Mouse (Mus musculus) megakaryocyte progenitor cell, adult 5-6 weeks (primary cell): ENCODE results near the gene Foxp1. TPM values are rescaled to one million over a fixed set of nuclear protein-coding genes. Genes with fewer than 3 reads are reported as not detected.

Source experiments
- ATAC-seq: replicated peaks from 2 replicates; pipeline ENCODE4 v1.8.0; 2016; ENCODE audit warnings: mild to moderate bottlenecking, moderate TSS enrichment, inconsistent platforms; ENCODE audit not compliant: poor library complexity
- total RNA-seq, 2 experiments: library from RNA; stranded (forward) in 1 of 2; stranded (reverse) in 1 of 2; fragments of 157-497, 149-512 nt in 1 of 2; fragments of 200-1000 nt in 1 of 2; gene quantifications; 2 replicates each; pipeline versions ENCODE4 v1.2.3 to v1.2.4; 2015 to 2017

Gene Foxp1
- total RNA-seq, 2 experiments from 2014 or later: 49.5 to 97.3 TPM

DNA sequence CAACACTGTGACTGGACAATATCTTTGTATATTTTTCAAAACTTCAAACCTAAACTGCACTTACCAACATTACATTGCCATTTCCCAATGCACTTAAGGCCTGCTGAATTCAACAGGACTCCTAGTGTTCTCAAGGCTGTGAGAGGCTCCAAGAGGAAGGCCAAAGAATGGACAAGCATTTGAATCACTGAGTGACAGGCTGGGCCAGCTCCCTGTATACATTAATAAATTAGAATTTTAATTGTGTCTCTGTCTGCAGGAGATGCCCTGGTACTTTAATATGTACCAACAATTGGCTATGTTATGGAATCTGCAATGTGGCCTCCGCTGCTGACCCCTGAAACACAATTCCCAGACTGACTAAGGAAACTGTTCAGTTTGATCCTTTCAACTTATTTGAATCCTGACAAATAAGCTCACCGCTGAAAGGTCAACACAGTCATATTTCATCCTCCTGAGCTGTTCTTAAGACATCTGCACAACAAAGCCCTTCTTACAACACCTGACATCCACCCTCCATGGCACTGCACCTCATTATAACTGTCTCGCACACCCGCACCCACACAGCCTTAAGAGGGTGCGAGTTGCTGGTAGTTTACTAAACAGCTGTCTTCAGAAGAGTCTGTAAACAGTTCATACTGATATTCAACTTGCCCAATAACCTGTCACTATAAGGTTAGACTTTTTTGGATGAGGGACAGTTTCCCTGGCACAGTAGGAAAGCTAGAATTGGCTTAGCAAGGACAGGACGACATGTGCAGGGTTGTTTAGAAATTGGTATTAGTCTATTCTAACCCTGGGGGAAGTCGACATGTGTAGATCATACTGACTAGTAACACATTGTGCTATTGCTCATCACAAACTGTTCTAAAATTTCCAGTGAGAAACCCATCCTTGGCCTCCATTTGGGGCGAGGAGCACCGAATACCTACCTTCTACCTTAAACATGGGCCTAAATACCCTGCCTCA, 448.9 kb downstream of the Foxp1 start:
- no peak for ATAC-seq

DNA sequence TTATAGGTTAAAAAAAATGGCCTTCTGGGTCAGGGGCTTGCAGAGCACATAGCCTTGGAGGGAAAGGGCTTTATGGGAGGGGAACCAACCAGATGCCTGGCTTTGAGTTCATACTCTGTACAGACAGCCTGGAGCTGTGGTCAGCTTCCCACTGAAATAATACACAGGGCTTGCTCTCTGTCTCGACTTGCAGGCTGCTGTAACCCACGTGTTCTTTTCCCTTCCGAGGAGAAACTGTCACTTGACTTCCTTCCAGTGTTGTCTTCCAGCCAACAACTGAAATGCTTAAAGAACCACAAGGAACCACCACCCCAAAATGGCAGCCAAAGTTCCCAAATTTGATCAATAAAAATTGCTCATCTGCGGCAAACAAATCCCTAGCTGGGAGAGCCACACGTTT, 451.8 kb downstream of the Foxp1 start:
- no peak for ATAC-seq

- ATAC-seq: no peak
Measured at GRCm38 (mm10) chr6:99069726-99070125, 452.8 kb downstream of the Foxp1 start.

DNA sequence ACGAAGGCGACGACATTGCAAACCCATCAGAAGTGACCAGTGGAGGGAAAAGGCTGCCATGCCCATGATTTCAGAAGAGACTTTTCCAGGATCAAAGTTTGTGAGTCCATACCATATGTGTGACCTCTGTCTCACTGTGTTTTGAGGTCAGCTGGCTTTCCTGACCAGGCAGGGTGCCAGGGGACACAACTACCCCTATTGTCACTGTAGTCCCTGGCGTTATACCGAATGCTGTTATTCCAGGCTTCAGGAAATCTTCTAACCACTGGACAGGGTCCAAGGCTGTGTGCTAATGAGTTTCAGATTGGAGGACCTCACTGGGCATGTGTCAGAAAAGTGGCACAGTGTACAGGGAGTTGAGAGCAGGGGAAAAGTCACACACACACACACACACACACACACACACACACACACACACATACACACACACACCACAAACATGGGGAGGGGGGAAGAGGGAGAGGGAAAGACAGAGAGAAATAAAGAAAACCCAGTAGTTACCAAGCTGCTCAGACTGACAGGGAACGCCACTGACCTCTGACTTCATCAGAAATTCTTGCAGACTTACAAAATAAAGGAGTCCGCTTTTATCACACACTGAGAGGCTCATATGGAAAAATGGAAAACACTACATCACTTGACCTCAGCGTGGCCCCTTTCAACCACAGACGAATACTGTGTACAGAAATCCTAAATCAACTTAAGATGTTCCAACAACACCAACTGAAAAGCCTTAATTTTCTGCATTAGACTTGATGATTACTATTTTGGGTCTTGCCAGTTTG, 456.8 kb downstream of the Foxp1 start:
- no peak for ATAC-seq

GRCm38 (mm10) chr6:99063982-99064484, 458.5 kb downstream of the Foxp1 start:
- ATAC-seq: peak; percentile 42

DNA sequence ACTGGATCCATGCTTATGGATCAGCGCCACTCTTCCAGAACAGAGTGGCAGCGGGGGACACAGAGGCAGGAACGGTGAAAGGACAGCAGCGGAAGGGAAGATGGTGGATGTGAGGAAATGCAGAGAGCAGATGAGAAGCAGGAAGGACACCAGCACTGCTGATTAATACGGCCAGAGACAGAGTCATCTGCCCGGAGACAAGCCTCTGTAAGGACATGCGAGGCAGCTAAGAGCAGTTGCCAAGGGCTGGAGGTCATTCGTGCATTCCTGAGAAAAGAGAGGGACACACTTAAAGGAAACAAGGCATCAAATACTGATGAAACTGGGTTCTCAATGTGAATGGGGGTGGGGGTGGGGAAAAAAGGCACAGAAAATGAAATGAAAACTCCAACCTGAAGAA, 459.6 kb downstream of the Foxp1 start:
- no peak for ATAC-seq

- ATAC-seq: no peak
Measured at GRCm38 (mm10) chr6:99058688-99059087, 463.8 kb downstream of the Foxp1 start.

DNA sequence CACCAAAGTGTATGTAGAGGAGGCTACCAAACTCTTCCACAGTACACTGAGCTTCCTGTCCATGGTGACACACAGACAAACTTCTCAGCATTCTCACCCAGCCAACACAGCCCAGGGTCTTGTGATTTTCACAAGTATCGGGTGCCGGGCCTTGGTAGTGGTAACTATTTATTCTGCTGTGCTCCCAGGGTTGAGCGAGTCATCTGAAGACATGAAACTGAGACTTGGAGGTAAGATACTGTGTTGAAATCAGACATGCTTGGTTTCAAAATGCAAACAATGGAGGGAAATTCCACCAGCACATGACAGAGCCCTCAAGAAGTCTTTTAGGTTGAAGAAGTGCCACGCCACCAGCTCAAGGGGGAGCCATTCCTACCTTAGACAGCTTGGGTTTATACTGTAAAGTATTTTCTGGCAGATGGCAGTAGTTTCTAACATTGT, 465.4 kb downstream of the Foxp1 start:
- ATAC-seq: peak; percentile 61

DNA sequence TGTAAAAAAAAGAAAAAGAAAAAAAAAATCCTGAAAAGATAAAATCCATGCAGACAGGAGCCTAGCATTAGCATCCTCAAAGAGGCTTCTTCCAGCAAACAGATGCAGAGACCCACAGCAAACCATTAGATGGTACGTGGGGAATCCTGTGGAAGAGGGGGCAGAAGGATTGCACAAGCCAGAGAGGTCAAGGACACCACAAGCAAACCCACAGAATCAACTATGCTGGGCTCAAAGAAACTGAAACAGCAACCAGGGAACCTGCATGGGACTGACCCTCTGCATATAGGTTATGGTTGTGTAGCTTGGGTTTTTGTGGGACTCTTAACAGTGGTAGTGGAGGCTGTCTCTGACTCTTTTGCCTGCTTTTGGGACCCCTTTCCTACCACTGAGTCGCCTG, 466.1 kb downstream of the Foxp1 start:
- peak; percentile 65 for ATAC-seq

- ATAC-seq: no peak
Measured at GRCm38 (mm10) chr6:99053998-99054397, 468.5 kb downstream of the Foxp1 start.

DNA sequence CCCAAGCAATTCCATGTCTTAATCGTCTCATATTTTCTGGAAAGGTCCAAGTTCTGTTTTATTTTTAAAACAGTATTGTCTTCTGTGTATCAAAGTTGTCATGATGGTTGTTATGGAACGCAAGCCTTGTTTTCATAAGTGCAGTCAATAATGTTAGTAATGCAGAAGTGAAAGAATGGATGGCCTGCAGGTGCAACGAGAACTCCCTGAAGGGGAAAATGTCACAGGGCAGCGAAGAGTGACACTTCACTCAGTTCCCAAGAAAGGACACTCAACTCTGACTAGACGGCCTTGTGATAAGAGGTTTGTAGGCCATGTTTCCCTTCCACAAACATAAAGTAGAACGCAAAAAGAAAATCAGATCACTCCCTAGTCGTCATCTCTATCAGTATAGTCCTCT, 469.4 kb downstream of the Foxp1 start:
- no peak for ATAC-seq

DNA sequence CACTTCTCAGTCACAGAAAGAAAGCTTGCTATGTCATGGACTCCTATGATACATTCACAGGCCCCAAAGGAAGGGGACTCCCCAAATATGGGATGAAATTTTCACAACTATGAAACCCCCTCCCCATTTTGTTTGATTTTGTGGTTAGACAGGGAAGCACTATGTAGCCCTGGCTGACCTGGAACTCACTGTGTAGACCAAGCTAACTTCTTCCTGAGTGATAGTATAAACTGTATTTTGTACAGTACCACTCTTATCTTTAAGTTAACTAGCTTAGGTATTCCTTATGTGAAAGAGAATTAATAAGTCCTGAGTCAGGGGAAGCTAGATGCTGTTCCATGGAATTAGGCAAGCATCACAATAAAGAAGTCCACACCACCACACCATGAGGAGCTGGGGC, 470.8 kb downstream of the Foxp1 start:
- no peak for ATAC-seq

GRCm38 (mm10) chr6:99050288-99051006, 472.1 kb downstream of the Foxp1 start:
- ATAC-seq: peak; percentile 44

DNA sequence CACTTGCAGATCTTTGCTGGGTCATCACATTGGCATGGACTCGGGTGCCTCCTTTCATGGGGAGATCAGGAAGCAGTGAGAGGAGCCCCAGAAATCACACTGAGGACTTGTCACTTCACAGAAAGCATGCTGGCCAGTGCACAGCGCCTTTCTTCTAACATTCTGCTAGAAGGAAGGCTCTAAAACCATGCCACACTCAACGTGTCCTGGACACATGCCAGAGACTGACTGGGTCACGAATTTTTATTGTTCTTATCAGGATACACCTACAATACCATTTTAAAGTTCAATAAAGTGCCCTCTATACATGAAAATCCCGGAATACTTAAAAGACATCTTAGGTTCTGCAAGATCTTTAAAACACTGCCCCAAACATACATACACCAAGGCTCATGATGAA, 475.2 kb downstream of the Foxp1 start:
- ATAC-seq: no peak

DNA sequence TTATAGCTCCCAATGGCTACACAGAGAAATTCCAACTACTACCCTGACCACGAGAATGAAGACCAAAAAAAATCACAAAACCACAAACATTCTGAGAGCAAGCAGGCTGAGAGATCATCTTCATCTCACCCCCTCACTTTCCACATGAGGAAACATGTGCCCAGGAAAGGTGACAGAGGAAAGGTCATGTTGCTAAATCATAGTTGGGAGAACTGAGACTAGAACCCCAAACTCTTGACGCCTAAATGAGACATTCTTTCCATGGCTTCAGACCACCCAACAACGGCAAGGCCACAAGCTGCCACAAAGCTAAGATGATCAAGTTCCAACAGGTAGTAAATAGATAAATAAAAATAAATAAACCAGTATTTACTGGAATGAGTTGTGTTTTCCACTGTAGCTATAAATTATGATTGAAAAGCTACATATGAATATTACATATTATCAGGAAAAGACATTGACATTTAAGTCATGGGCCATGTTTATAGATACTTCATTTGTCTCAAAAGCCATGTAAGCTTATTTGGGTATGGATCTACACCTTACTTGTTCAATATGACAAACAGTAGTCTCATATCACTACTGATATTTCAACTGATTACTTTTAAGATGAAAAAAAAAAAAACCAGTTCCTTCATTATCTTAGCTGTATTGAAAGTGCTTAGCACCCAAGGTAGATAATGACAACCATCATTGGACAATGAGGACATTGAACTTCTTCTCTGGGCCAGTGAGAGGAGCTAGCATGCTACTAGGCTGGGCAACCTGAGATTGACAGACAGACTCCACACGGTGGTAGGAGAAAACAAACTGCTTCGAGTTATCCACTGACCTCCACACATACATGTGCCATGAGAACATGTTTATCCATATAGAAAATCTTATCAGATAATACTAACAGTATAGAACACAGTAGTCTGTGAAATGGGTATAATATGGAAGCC, 476.4 kb downstream of the Foxp1 start:
- no peak for ATAC-seq

DNA sequence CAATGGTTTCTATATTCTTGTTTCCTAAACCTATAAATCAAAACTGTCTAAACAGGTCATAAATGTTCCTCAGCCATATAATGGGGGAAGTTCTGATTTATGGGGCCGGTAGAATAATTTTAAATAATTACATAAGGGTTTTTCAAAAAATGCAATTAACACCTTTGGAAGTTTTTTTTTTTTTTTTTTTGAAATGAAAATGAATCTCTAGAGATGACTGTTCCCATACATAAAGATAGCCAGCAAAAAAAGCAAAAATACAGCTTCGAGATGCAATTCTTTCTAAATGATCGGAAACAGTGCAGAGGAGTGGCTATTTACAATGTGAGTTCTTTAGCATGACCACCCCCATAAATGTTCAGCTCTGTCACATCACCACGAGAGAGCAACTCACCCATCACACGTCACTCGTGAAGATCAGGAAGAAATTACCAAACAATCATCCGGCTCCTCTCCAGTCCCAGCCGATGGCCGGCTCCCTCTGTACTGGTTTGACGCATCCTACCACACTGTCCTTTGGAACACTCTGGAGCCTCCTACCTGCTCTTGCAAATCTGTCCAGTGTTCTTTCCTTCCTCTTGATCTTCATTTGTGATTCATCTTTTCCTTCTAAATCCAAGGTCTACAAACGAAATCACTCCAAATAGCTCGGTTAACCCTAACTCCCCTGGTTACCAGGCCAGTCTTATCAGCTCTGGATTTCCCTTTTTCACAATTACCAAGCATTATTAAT, 478.4 kb downstream of the Foxp1 start:
- no peak for ATAC-seq

GRCm38 (mm10) chr6:99043226-99043625, 479.3 kb downstream of the Foxp1 start:
- no peak for ATAC-seq

DNA sequence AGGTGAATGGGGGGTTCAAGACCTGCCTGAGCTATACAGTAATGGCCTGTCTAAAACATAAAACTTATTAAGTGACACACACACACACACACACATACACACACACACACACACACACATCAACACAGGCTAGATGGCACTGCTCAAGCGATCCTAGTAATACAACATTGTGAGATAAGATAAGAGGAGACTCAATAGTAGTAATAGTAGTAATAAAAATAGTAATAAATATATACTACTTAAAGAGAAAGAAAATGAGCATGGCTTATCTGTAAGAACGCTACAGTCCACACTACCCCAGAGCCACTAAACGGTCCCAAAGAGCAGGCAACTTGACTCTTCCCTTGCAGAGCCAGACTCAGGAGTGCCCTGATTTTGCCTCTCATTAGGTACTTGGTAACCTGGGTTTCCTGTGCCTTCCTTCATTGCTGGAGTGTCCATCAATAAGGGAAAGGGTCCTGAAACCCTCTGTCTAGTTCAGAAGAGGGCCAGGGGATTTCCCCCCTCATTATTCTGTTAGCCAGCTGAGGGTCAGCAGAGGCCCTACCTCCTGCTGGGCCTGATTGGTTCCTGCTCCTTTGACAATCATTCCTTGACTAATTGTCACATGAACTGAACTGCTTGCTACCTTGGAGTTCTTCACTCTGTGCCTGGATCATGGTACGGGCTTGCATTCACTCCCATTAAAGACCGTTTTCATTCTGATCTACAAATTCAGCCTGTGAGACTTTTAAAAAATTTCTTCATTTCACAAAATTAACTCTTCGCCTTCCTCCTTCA, 480.2 kb downstream of the Foxp1 start:
- no peak for ATAC-seq
